Mouse (Mus musculus): ENCODE measurements around the gene Notch2. TPM values are rescaled to one million over a fixed set of nuclear protein-coding genes. Genes with fewer than 3 reads are reported as not detected.

Notch2 gene
- polyA plus RNA-seq, 1 experiment from 2014 or later, result 10.6 TPM

DNA sequence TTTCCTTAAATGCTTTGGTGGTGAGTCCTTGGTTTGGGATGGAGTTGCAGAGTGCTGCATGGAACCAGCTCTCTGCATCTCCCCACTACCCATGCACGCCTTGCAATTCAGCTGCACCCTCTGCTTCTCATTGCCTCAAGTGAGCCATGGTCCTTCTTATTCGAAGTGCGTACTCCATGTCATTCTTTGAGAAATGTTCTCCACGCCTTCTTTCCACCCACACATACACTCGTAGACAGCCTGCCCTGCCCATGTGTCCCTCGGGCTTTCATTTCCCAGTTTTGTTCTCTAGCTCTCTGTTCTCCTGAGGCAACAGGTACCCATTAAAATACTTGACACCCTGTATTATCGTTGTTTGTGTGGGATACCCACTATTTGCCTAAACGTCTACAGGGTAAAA is 76.8 kb downstream of the Notch2 start:
- H3K4me3 ChIP-seq (ENCODE audit: low read depth, low read length), result no peak overlapping the region
- H3K27me3 ChIP-seq (ENCODE audit: control insufficient read depth, insufficient read depth, low read length), result no peaks in the 10 kb centered on the region
- H3K4me1 ChIP-seq (replicated peaks; ENCODE audit: control insufficient read depth, insufficient read depth), result peaks cover 3% of the 10 kb centered on the region; the same call in 1 of the 2 replicates
- no peaks in the 10 kb centered on the region for H3K9me3 ChIP-seq (ENCODE audit: control insufficient read depth, low read length)
- TF ChIP-seq EP300 (optimal IDR thresholded peaks at IDR 0.05), result no peak
- TF ChIP-seq CTCF (IDR thresholded peaks at IDR 0.05; ENCODE audit: low read depth), result no peak
- no peak for ATAC-seq (ENCODE audit: low FRiP score, low TSS enrichment)
- no peaks in the 10 kb centered on the region for H3K36me3 ChIP-seq (ENCODE audit: control insufficient read depth, insufficient read depth, low read length)
- no peak overlapping the region for H3K27ac ChIP-seq (replicated peaks)
- 43% methylated on average over 8 of the region's 8 CpGs for WGBS
- H3K4me2 ChIP-seq (replicated peaks; ENCODE audit: low read depth), result no peak overlapping the region
- no peak for DNase-seq (ENCODE audit: low spot score)
- H3K9ac ChIP-seq (ENCODE audit: low read length), result no peak overlapping the region

- WGBS, result 79% methylated on average over 10 of the region's 10 CpGs
- Histone ChIP-seq H3K4me1 (replicated peaks; ENCODE audit: control insufficient read depth, insufficient read depth) (no peaks in the 10 kb centered on the region), H3K36me3 (ENCODE audit: control insufficient read depth, insufficient read depth, low read length) (no peaks in the 10 kb centered on the region), H3K4me3 (ENCODE audit: low read depth, low read length) (no peak overlapping the region), H3K9ac (ENCODE audit: low read length) (no peak overlapping the region), H3K27ac (replicated peaks) (no peak overlapping the region), H3K9me3 (ENCODE audit: control insufficient read depth, low read length) (no peaks in the 10 kb centered on the region), H3K27me3 (ENCODE audit: control insufficient read depth, insufficient read depth, low read length) (no peaks in the 10 kb centered on the region), H3K4me2 (replicated peaks; ENCODE audit: low read depth) (no peak overlapping the region)
- ATAC-seq (ENCODE audit: low FRiP score, low TSS enrichment), result no peak
- TF ChIP-seq CTCF (IDR thresholded peaks at IDR 0.05; ENCODE audit: low read depth) (no peak), EP300 (optimal IDR thresholded peaks at IDR 0.05) (no peak)
- DNase-seq (ENCODE audit: low spot score), result no peak
Measured at GRCm38 (mm10) chr3:98092680-98093370, 79.5 kb downstream of the Notch2 start.

DNA sequence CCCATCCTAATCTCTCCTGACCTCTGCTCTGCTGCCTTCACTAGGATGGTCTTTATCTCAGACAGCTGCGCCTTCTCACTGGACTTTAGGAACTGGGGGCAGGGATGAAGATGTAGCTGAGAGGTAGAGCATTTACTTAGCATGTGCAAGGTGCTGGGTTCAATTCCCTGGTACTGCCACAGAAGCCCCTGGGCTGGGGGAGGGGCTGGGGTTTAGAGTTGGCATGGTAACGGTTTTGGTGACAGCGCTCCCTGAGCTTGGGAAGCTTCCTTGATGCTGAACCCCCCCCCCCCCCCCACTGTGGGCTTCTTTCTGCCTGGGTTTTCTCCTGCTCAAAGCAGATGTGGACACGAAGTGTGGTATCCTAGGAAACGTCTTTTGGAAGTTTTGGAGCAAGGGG is 80.6 kb downstream of the Notch2 start:
- H3K9me3 ChIP-seq (ENCODE audit: control insufficient read depth, low read length), result no peaks in the 10 kb centered on the region
- 74% methylated on average over 5 of the region's 5 CpGs for WGBS
- no peak overlapping the region for H3K4me3 ChIP-seq (ENCODE audit: low read depth, low read length)
- H3K4me1 ChIP-seq (replicated peaks; ENCODE audit: control insufficient read depth, insufficient read depth), result no peaks in the 10 kb centered on the region
- no peak overlapping the region for H3K27ac ChIP-seq (replicated peaks)
- no peak for DNase-seq (ENCODE audit: low spot score)
- H3K9ac ChIP-seq (ENCODE audit: low read length), result no peak overlapping the region
- peaks cover 3% of the 10 kb centered on the region for H3K36me3 ChIP-seq (ENCODE audit: control insufficient read depth, insufficient read depth, low read length)
- H3K27me3 ChIP-seq (ENCODE audit: control insufficient read depth, insufficient read depth, low read length), result no peaks in the 10 kb centered on the region
- TF ChIP-seq EP300 (optimal IDR thresholded peaks at IDR 0.05) (no peak), CTCF (IDR thresholded peaks at IDR 0.05; ENCODE audit: low read depth) (no peak)
- no peak for ATAC-seq (ENCODE audit: low FRiP score, low TSS enrichment)
- no peak overlapping the region for H3K4me2 ChIP-seq (replicated peaks; ENCODE audit: low read depth)

DNA sequence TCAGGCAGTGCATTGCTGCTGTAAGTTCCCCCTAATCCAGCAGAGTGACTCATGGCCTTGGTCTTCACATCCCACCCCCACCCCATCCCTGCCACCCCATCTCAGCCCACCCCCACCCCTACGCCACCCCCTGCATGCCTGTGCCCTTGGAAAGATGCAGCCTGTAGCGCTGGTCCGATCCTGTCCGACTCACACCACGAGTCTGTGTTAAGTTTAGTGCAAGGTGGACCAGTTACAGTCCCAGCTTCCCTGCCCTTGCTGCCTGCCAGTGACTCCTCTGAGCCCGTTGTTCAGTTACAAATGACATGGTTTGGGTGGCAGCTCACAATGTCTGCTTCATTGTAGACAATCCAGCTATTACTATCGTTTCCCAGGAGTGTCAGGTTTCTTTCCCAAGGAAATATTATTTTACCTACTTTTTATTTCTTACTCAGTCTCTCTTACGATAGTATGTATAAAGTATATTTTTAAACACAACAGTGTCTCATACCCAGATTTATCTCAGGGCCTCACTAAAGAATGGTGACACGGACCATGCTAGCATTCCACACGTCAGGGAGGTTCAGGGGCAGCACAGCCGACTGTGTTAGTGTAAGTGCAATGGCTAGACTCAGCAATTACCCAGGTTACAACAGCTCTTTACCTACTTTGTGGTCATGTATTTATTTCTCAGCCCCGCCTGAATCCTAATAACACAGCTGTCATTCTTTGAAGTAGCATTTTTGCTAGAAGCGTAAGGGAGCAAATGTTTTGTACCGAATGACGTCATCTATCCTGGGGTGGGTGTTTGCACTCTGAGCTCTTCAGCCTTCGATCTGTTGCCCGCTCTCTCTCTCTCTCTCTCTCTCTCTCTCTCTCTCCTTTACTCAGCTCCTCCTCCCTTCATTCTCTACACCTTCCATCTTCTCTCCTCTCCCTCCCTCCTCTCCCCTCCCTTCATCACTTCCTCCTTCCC is 81.6 kb downstream of the Notch2 start:
- no peak overlapping the region for H3K9ac ChIP-seq (ENCODE audit: low read length)
- H3K9me3 ChIP-seq (ENCODE audit: control insufficient read depth, low read length), result no peaks in the 10 kb centered on the region
- WGBS, result 47% methylated on average over 17 of the region's 17 CpGs
- H3K27me3 ChIP-seq (ENCODE audit: control insufficient read depth, insufficient read depth, low read length), result no peaks in the 10 kb centered on the region
- peaks cover 8% of the 10 kb centered on the region for H3K36me3 ChIP-seq (ENCODE audit: control insufficient read depth, insufficient read depth, low read length)
- no peaks in the 10 kb centered on the region for H3K4me1 ChIP-seq (replicated peaks; ENCODE audit: control insufficient read depth, insufficient read depth)
- H3K27ac ChIP-seq (replicated peaks), result no peak overlapping the region
- no peak overlapping the region for H3K4me2 ChIP-seq (replicated peaks; ENCODE audit: low read depth)
- no peak for DNase-seq (ENCODE audit: low spot score)
- TF ChIP-seq CTCF (IDR thresholded peaks at IDR 0.05; ENCODE audit: low read depth) (no peak), EP300 (optimal IDR thresholded peaks at IDR 0.05) (no peak)
- no peak overlapping the region for H3K4me3 ChIP-seq (ENCODE audit: low read depth, low read length)
- ATAC-seq (ENCODE audit: low FRiP score, low TSS enrichment), result peak; percentile 24; the same call in 1 of the 2 replicates

DNA sequence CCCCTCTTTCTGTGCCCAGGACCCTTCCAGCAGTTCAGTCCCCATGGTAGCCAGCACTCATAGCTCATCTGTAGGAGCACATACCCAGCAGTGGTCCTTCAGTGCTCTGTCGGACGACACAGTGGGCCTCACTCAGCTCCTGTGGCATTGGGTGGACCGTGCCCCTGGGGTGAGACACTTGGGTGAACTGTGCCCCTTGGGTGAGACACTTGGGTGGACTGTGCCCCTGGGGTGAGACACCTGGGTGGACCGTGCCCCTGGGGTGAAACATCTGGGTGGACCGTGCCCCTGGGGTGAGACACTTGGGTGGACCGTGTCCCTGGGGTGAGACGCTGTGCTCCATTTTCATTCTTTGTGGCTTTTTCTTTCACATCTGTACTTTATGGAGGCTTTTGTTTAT is 83.7 kb downstream of the Notch2 start:
- ATAC-seq (ENCODE audit: low FRiP score, low TSS enrichment) (no peak), DNase-seq (ENCODE audit: low spot score) (no peak)
- Histone ChIP-seq H3K4me3 (ENCODE audit: low read depth, low read length) (no peak overlapping the region), H3K27me3 (ENCODE audit: control insufficient read depth, insufficient read depth, low read length) (no peaks in the 10 kb centered on the region), H3K4me2 (replicated peaks; ENCODE audit: low read depth) (no peak overlapping the region), H3K36me3 (ENCODE audit: control insufficient read depth, insufficient read depth, low read length) (peaks cover 26% of the 10 kb centered on the region), H3K9ac (ENCODE audit: low read length) (no peak overlapping the region), H3K27ac (replicated peaks) (no peak overlapping the region), H3K4me1 (replicated peaks; ENCODE audit: control insufficient read depth, insufficient read depth) (no peaks in the 10 kb centered on the region), H3K9me3 (ENCODE audit: control insufficient read depth, low read length) (no peaks in the 10 kb centered on the region)
- 95% methylated on average over 7 of the region's 7 CpGs for WGBS
- TF ChIP-seq EP300 (optimal IDR thresholded peaks at IDR 0.05), result no peak
- TF ChIP-seq CTCF (IDR thresholded peaks at IDR 0.05; ENCODE audit: low read depth), result no peak

Measured in stomach, postnatal 0 days (tissue).